Mouse (Mus musculus) heart, adult 9 months (tissue): ENCODE measurements around the gene 1700003E16Rik.
"Not testable (repeated sequence)": the region's sequence is repeated elsewhere in the genome, so short reads cannot be mapped to it uniquely, and the experiment has no call there.

Source experiments
- DNase-seq, 2 experiments: peaks; one replicate each; pipeline ENCODE4 v3.0.0; 2022; ENCODE audit warnings: low spot score in 2 of 2

The 1700003E16Rik gene

GRCm38 (mm10) chr6:83159456-83159855, 3.3 kb downstream of the 1700003E16Rik start:
- not testable (repeated sequence) for DNase-seq

GRCm38 (mm10) chr6:83161442-83161841, 5.2 kb downstream of the 1700003E16Rik start:
- DNase-seq: no peak

GRCm38 (mm10) chr6:83161921-83162641, 5.9 kb downstream of the 1700003E16Rik start:
- DNase-seq: peak in 1 of 2 experiments; percentile 36

- DNase-seq: peak in 1 of 2 experiments; percentile 47
Measured at GRCm38 (mm10) chr6:83162701-83163100, 6.5 kb downstream of the 1700003E16Rik start.

GRCm38 (mm10) chr6:83165026-83165606, 8.9 kb downstream of the 1700003E16Rik start:
- DNase-seq: no peak

- DNase-seq: peak; percentile 91 to 95
Measured at GRCm38 (mm10) chr6:83165607-83166242, 9.5 kb downstream of the 1700003E16Rik start, which contains the start of gene Dctn1. TSS of gene Dctn1 (plus strand) at chr6:83165920.

- no peak for DNase-seq
Measured at GRCm38 (mm10) chr6:83166243-83166630, 10.0 kb downstream of the 1700003E16Rik start.

- no peak for DNase-seq
Measured at GRCm38 (mm10) chr6:83169872-83170271, 13.7 kb downstream of the 1700003E16Rik start.

- DNase-seq: no peak
Measured at GRCm38 (mm10) chr6:83171063-83171462, 14.9 kb downstream of the 1700003E16Rik start.

GRCm38 (mm10) chr6:83172240-83172920, 16.2 kb downstream of the 1700003E16Rik start:
- DNase-seq: no peak

GRCm38 (mm10) chr6:83175996-83176395, 19.8 kb downstream of the 1700003E16Rik start:
- DNase-seq: no peak

GRCm38 (mm10) chr6:83179390-83180117, 23.4 kb downstream of the 1700003E16Rik start:
- no peak for DNase-seq

- DNase-seq: no peak
Measured at GRCm38 (mm10) chr6:83180605-83181004, 24.4 kb downstream of the 1700003E16Rik start.

- no peak for DNase-seq
Measured at GRCm38 (mm10) chr6:83184858-83185435, 28.7 kb downstream of the 1700003E16Rik start.

GRCm38 (mm10) chr6:83185895-83186861, 30.0 kb downstream of the 1700003E16Rik start:
- DNase-seq: peak; percentile 40 to 43

- DNase-seq: no peak
Measured at GRCm38 (mm10) chr6:83186946-83187345, 30.7 kb downstream of the 1700003E16Rik start.

- no peak for DNase-seq
Measured at GRCm38 (mm10) chr6:83193571-83193970, 37.4 kb downstream of the 1700003E16Rik start.

- no peak for DNase-seq
Measured at GRCm38 (mm10) chr6:83197345-83198004, 41.3 kb downstream of the 1700003E16Rik start.

GRCm38 (mm10) chr6:83203320-83203719, 47.1 kb downstream of the 1700003E16Rik start:
- DNase-seq: no peak
